Mouse (Mus musculus): Measurements from ENCODE around the gene Ecpas.

DNA sequence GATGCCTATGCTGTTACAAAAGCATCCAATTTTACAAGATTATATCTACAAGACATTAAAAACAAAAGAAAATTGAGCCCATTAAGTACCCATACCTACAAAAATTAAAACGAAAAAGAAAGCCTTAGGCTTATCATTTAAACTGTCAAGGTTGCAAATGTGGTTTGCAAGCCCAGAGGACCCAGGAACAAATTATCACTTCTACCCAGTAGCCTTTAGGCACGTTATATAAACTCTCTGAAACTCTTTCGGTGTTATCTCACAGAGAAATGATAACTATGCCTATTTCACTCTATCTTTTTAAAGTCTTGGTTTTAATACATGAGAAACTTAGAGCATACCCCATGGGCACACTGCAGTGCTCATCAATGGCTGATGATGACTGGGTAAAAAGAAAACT lies 79.6 kb downstream of the Ecpas start:
- TF ChIP-seq CTCF (IDR thresholded peaks at IDR 0.05; ENCODE audit: control insufficient read depth, insufficient read depth, low read length): no peak
- no peak for TF ChIP-seq POLR2A (IDR thresholded peaks at IDR 0.05; ENCODE audit: borderline replicate concordance, control insufficient read depth, low read depth, low read length)
